Mouse (Mus musculus) spleen, adult 12 weeks (tissue): Measurements from ENCODE around the gene Cdc42ep4.

Experiments
- DNase-seq: peaks from one replicate; pipeline ENCODE4 v3.0.0; 2022; ENCODE audit warnings: low spot score

The Cdc42ep4 gene

DNA sequence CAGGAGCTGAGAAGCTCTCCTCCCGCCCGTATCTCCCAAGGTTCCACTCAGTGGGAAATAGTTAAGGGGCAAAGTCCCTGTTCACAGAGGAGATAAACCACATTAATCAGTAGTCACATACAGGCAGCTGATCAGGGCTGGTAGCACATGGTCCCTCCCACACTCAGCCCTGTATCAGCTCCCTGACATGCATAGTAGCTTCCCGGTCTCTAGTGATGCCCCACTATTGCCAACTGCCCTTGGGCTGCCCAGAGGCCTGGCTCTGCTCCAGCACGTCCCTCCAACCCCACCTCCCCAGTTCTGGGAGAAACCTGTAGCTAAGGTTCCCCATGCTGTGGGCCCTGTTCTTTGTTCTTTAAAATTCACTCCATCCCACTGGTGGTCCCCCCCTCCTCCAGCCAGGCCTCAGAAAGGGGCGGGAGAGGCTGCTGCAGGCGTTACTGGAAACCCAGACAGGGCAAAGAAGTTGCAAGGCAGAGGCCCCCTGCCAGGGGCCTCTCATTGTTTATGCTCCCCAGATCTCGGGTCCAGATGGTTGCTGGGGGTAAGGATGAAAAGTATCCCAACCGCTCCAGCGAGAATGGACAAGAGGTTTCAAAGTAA lies 1.8 kb downstream of the Cdc42ep4 start:
- peak; percentile 60 for DNase-seq

DNA sequence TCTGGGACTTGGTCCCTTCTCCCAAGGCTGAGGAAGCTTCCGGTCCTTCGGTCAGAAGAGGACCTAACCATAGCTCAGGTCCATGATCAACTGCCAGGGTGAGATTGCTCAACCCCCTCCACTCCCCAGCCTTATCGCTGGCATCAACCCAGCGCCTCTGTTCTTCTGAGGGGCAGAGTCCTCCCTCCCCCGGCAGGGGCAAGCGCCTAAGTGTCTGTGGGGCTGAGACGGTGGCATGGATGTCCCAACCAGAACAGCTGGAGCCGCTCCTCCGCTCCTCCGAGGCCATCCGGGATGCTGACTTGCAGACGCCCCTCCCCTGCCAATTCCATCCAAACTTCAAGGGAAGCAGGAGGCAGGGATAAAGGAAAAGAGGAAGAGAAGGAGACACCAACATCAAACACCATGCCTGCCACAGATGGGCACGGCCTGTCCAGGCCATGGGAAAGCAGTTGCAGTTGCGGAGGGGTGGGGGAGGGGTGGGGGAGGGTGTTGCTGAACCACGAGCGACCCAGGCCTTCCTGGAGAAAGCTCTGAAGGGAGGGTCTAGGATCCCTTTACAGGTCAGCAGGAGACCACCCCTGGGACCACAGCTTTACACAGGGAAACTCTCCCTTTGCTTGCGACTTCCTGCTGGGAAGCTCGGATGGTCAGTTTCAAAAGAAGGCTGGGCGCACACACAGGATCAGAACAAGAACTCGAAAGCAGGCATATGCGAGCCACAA lies 2.7 kb downstream of the Cdc42ep4 start:
- peak; percentile 26 for DNase-seq

GRCm38 (mm10) chr11:113747725-113748380 lies 3.8 kb downstream of the Cdc42ep4 start:
- DNase-seq, result no peak

GRCm38 (mm10) chr11:113747056-113747455 lies 4.6 kb downstream of the Cdc42ep4 start:
- DNase-seq, result peak; percentile 9

GRCm38 (mm10) chr11:113745961-113746360 lies 5.7 kb downstream of the Cdc42ep4 start:
- no peak for DNase-seq

DNA sequence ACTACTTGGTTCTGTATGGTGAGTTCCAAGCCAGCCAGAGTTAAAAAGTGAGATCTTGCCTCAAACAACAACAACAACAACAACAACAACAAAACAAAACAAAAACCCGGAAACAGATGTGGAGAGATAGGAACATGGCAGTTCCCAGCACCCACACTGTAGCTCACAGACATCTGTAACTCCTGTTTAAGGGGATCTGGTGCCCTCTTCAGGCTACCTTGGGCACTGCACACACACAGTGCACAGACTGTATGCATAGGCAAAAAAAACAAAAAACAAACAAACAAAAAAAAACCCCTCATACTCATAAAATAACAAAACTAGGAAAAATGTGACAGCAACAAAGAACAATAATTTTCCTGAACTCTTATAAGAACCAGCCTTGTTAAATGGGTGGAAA lies 8.7 kb downstream of the Cdc42ep4 start:
- no peak for DNase-seq

DNA sequence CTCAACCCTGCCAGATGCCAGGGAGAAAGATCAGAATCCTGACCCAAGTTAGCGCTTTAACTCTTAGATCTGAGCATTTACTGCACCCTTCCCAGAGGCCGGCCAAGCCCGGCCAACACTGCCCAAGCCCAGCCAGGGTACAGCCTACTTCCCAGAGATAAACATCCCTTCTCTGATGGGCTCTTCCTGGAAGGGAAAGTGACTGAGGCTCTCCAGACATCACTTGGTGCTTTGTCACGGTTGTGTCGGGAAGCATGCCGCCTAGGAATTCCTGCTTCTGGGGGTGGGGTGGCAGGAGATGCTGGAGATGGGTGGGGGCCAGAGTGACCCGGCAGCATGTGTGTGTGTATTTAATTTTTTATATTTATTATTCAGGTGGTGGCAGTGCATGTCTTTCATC lies 11.6 kb downstream of the Cdc42ep4 start:
- no peak for DNase-seq

- DNase-seq, result no peak
These were observed 12.5 kb downstream of the Cdc42ep4 start for GRCm38 (mm10) chr11:113739213-113739612.

- DNase-seq, result no peak
These were observed 13.8 kb downstream of the Cdc42ep4 start for GRCm38 (mm10) chr11:113737912-113738311.

DNA sequence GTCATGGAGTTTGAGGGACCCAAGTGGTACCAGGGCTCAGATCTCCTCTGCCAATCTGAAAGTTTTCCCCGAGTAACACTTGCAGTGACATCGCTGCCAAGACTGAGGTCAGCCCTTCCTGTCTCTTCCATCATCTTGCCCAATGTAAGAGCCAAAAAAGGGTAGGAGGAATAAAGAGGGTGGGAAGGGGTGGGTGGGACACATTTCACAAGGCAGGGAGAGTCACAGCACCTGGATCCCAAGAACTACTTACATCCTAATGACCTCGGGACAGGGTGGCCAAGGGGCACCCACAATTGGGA lies 14.2 kb downstream of the Cdc42ep4 start:
- no peak for DNase-seq

- no peak for DNase-seq
These were observed 14.7 kb downstream of the Cdc42ep4 start for GRCm38 (mm10) chr11:113736848-113737552.

DNA sequence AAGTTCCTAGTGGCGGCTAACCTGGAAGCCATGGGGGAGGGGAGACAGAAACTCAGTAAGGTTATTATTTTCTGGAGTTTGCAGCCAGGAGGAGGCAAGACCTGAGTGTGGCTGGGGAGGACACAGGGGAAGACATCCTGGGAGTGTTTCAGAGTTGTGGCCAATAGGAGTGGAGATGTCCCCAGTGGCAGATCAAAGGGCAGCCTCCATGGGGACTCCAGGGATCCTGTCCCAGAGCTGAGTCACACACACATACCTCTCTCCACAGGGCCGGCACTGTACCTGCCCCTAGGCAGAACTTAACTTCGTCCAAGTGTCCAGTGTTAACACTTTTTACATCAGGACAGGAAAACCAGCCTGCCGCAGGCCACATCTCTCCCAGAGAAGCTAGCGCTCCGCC lies 16.5 kb downstream of the Cdc42ep4 start:
- DNase-seq, result no peak

DNA sequence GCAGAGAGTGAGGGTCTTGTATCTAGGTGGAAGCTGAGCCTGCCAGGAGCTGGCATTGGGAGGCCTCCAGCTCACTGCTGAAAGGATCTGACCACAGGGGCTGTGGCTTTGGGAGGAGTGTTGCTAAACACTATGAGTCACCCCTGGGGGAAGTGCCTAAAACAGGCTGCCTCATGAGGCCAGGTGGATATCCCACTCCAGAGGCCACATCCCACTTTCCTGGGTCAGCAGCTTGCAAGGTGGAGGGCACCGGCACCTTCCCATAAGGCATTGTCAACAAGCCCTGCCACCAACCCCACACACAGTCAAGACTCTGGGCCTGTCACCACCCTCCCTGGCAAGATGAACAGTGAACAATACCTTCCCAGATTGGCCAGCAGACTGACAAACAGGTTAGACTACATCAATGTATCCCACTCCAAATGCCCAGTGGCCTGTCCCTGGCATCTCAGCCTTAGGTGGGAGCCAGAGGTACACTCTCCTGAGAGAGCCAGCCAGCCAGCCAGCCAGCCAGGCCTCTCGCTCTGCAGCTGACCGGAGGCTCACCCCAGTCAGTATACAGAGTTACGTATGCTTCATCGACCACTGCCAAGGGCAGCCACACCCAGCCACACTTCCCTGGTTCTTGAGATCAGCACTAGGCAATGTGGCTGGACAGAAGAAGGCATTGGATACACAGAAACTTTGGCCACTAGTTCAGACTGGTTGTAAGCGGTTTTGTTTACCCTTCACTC lies 17.9 kb downstream of the Cdc42ep4 start:
- no peak for DNase-seq

- no peak for DNase-seq
These were observed 19.6 kb downstream of the Cdc42ep4 start for GRCm38 (mm10) chr11:113731945-113732612.

DNA sequence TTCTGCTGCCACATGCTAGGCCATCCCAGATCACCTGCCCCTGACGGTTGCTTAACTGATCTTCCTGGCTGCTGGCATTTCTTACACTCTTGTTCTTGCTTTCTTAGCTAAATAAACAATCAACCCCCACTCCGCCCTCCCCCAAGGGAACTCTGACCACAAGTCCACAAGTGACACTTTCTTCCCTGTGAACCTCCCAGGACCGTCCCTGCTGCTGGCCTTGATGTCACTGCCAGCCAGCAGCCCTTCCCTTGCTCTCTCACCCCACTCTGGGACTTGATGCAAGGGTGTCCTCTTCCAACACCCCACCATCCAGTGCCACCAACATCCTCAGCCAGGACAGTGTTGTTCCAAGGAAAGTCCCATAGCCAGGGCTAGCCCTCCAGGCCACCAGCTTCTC lies 20.8 kb downstream of the Cdc42ep4 start:
- DNase-seq, result no peak

DNA sequence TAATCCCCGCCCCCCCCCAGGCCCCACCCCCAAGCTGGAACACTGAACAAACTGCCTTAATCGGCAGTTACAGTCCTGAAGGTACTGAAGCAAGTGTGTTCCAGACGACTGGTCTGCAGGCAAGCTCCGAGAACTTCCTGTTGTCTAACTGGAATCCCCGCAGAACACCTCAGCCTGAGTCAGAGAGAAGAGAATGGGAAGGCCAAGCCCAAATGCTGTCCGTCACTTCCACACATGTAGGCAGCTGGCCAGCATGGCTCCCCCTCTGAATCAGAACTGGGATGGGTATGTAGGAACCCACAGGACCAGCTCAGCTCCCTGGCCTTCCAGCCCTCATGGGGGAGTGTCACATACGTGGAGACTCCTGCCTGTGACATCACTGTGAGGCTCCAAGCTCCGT lies 21.8 kb downstream of the Cdc42ep4 start:
- DNase-seq, result no peak

- DNase-seq, result no peak
These were observed 22.4 kb downstream of the Cdc42ep4 start for GRCm38 (mm10) chr11:113729239-113729638.

DNA sequence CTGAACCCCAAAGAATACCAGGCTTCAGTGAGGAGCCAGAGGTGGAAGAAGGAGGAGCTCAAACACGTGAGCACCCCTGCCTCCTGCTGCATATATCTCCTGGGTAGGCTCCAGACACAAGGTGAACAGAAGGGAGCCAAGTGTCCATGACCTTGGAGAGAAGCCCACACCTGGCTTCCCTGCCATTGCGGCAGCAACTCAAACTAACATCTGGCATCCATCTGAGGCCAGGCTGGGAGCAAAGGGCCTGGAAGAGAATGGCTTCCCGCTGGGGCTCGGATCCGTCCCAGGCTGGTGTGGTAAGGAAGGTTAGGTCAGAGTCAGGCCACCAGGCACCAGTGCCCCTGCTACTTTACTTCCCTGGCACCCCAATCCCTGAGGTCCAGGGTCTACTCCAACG lies 23.7 kb downstream of the Cdc42ep4 start:
- no peak for DNase-seq

DNA sequence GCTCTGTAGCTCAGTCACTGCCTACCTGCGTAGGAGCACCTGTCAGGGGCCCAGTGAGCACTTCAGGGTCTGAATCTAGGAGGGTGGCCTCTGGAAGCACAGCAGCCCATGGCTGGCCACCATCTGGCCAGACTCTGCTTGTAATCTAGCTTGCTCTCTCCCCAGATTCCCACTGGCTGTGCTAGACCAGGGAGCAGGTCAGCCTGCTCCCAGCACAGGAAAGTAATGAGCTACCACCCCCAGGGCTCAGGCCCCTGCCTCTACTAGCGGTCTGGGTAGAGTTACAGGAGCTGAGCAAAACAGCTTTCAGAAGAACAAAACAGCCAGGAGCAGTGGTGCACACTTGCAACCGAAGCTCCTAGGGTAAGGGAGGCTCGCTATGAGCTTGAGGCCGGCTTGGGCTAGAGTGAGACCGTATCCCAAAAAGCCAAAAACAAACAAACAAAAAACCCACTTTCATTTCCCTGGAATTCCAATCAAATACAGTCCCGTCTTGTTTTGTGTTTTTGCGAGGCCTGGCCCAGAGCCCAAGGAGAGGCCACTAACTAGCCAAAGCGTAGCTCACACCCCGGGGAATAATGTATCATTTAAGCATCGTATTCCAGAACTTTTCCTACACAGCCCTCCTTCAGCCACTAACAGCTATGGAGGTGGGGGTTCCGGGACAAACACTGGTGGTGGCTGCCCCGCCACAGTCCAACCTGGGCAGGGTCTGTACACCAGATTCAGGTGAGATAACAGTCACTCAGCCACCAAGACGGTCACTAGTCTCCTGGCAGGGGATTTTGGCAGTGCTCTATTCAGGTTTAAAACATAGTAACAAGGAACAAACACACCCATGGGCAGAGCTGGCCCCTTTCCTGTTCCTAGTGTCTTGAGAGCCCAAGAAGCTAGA lies 24.4 kb downstream of the Cdc42ep4 start:
- no peak for DNase-seq

DNA sequence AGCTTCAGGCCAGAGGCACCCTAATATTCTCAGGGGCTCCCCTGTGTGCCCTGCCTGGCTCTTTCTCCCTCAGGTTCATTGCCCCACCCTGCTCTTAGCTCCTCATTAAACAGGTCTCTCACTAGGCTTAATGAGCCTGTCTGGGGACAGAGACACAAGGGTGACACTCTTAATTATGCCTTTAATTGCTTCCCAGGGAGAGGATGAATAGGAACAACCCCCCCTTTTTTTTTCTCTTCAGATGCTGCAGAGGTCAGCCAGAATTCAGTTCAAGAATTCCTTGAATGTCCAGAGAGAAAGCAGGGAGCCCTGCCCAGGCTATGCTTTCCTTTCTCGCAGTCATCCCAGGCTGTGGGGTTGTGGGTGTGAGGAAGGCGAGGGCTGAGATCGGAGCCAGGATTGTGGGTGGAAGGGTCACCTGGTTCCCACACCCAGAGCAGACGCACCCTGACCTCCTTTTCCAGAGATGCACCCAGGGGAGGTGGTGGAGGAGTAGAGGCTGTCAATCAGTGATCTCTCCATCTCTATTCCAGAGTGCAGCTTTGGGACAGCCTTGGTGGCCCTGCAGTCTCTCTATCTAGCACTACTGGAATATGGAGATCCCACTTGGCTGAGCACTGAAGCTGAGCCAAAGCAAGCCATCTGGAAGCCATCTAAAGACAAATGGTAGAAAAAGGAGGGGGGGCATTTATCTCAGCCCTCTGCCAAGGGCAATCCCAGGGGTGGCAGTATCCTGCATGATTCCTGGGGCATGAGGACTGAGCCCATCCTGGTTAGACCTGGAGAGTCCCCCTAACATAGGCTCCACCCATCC lies 26.2 kb downstream of the Cdc42ep4 start:
- DNase-seq, result no peak
